Comparison of ENCODE assay signal across 9 mouse cellular contexts in the genomic region with DNA sequence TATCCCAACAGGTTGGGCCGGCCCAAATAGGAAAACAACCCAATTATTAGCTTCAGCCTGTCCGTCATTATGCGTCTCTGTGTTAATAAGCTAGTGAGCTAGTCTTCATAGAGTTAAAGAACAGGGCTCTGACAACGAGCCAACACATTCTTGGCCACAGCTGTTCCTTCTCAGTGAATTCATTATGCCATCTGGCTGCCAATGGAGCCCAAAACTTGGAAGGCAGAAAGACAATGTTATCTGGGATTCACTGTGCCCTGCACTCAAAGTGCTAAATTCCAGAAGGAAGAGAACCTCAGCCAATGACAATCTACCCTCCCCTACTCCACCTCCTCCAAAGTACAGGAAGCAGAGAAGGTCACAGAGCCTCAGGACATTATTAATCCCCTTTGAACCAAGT. TPM values are rescaled to one million over a fixed set of nuclear protein-coding genes. Genes with fewer than 3 reads are reported as not detected.
DNase-seq lines count a peak whose midpoint lies in the region.
"Had no signal": no experiment of that assay in that cellular context is flagged by ENCODE, and none has a peak within 500 bp of the region (broad histone marks: within the 10 kb centered on the region; RNA-seq: fewer than 3 reads in every experiment).

No protein-coding gene starts in this region.

- DNase-seq in gastrocnemius, postnatal 10 days: peak; percentile 49
- DNase-seq in gastrocnemius, postnatal 36 days: no peak
- DNase-seq in ovary, adult 18-20 months (ENCODE audit: low spot score): peak; percentile 34
- no peak for DNase-seq in ovary, postnatal 14 days (ENCODE audit: low spot score)
- DNase-seq in layer of hippocampus, adult 8-10 months (ENCODE audit: low spot score in 2 of 2): peak; percentile 82 to 91
- DNase-seq in right cerebral cortex, postnatal 25 days: peak; percentile 69
- no peak for DNase-seq in thymus, postnatal 25 days
- DNase-seq in cerebellum, adult 8-10 months: no peak

- intact Hi-C loops in gastrocnemius, postnatal 36 days (cut with DNase I): no loop called here

RNA-seq across cellular contexts. Expression of gene Pm20d1, which starts 26.5 kb away (rescaled TPM):
- total RNA-seq in gastrocnemius, postnatal 10 days (2021): 1 to 10 TPM; 1.3 to 1.6 TPM
- total RNA-seq in gastrocnemius, postnatal 36 days (2021): under 1 TPM; 0.57 to 0.69 TPM
- 1 to 10 TPM; 2.2 to 3.7 (median 2.8) TPM for total RNA-seq in layer of hippocampus, adult 8-10 months (2022)

RNA-seq across cellular contexts. Expression of gene Slc26a9, which starts 26.8 kb away (rescaled TPM):
- not detected for total RNA-seq in gastrocnemius, postnatal 10 days (2021)
- total RNA-seq in gastrocnemius, postnatal 36 days (2021): not detected
- under 1 TPM; 0.07 to 0.31 (median 0.17) TPM for total RNA-seq in layer of hippocampus, adult 8-10 months (2022)
- total RNA-seq: CH12.LX had no signal

RNA-seq across cellular contexts. Expression of gene Slc41a1, which starts 56.6 kb away (rescaled TPM):
- 10 to 100 TPM; 56.1 to 64.2 TPM for total RNA-seq in gastrocnemius, postnatal 10 days (2021)
- 10 to 100 TPM; 37.2 to 47.2 TPM for total RNA-seq in gastrocnemius, postnatal 36 days (2021)
- 10 to 100 TPM; 66.7 to 71.1 (median 68.5) TPM for total RNA-seq in layer of hippocampus, adult 8-10 months (2022)

Comparison
In these comparisons a context has a peak if more than half of its experiments do, and no peak if none do; other contexts are left out.
1. DNase-seq: peak in gastrocnemius, postnatal 10 days (single experiment), ovary, adult 18-20 months (single experiment), layer of hippocampus, adult 8-10 months (2 of 2) and right cerebral cortex, postnatal 25 days (single experiment); none in gastrocnemius, postnatal 36 days (0 of 2), ovary, postnatal 14 days (single experiment), thymus, postnatal 25 days (single experiment) and cerebellum, adult 8-10 months (single experiment).